Mouse (Mus musculus) telencephalon, adult 2 months (tissue): ENCODE results near the gene Acp6.

Experiments used
- DNase-seq: peaks from one replicate; pipeline ENCODE4 v3.0.0-alpha.2; 2011; ENCODE audit warnings: low read depth, low spot score

Acp6 gene

DNA sequence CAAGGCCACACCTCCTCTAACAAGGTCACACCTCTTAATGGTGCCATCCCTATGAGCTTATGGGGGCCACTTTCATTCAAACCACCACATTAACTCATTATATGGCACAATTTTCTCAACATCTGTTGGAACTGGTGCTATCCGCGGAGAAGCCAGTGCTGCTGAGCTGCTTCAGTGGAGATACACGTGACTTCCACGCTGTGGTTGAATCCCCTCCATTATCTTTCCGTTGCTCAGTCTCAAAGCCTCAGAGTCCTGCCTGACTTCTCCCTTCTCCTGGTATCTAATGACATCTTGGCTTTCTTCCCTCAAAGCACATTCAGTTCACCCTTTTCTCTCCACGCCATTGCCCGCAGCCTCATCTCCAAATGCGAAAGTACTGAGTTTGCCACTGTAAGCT is 38.0 kb downstream of the Acp6 start:
- no peak for DNase-seq

- DNase-seq: peak; percentile 21
Measured at GRCm38 (mm10) chr3:97199261-97199660, 40.7 kb downstream of the Acp6 start.

DNA sequence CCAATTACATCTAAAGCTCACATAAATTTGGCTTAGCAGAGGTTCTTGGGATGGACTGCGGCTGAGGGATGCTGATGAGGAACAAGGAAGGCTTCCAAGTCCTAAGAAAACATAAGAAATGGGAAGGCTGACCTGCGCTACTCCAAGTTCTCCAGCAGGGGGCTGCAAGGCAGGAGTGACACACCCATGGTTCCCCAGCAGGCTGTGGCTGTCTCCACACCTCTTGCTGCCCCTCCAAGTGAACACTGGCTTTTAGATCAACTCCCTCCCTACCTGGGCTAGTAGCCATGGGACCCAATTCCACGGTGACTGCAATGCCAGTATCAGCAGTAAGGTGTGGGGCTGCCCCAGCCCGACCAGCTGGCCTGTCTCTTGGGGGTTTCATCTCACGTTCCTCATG is 43.4 kb downstream of the Acp6 start:
- DNase-seq: peak; percentile 22

DNA sequence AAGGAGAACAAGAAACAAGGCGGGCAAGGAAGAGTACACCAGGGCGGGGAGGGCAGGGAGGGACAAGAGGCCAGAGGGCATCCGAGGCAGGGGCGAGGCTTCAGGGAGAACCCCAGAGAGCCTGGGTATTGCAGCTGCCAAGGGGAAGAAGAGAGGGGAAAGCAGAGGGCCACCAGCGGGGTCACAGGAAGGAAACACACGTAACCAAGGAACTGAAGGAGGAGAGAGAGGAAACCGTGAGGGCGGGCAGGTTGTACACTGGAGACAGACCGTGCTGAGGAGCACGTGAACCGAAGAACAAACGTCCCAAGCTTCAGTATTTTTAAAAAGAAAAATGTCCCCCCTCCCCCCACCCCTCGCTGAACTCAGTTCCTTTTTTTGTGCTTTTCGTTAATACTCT is 45.3 kb downstream of the Acp6 start:
- no peak for DNase-seq

DNA sequence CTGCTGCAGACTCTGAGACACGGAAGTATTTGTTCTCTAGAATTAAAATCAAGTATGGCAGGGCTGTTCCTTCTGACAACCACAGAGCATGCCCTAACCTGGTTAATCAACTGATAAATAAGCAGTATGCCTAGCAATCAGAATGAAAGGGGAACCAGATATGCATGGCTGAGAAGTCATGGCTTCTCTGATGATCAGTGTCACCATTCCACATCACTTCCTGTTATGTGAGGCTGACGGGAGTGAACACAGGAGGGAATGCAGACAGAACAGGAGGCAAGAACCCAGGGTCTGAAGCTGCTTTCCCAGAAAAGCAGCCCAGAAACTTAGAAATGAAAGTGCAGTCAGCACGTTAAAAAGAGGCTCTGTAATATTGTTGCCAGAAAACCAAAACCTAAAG is 47.9 kb downstream of the Acp6 start:
- no peak for DNase-seq

DNA sequence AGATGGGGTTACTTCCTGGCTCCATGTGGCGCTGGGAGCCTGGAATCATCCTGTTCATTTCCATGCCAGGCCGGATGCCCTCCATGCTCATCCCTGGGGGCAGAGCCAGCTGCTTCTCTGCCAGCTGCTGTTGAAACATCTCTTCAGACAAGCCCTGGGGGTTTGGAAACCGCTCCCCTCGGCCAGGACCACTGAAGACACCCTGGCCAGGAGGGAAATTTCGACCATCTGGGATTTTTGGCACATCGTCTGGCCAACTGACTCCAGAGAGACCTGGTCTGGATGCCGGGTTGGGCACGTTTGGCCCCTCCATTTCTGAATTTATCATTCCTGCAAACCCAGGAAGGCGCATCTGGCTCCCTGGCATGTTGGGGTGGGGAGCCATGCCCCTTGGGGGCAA is 50.8 kb downstream of the Acp6 start:
- no peak for DNase-seq

- DNase-seq: no peak
Measured at GRCm38 (mm10) chr3:97211177-97211576, 52.6 kb downstream of the Acp6 start.

- DNase-seq: no peak
Measured at GRCm38 (mm10) chr3:97213871-97214270, 55.3 kb downstream of the Acp6 start.

DNA sequence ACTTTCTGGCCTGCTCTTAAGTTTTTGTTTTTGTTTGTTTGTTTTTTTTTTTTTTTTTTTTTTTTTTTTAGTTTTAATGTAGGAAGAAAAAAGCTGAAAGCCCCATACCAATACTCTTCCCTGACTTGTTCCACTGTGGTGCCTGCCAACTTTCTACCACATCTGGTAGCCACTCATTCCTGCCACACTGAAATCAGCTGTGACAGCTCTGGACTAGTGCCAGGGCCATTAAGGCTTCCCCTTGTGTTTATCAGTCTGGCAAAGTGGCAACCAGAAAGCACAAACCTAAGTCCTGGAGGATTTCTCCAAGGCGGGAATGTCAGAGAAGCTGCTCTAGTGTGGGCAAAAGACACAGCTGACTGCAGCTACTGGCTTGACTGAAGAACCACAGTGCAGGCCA is 55.9 kb downstream of the Acp6 start:
- DNase-seq: no peak

GRCm38 (mm10) chr3:97215526-97215925 is 56.9 kb downstream of the Acp6 start:
- DNase-seq: no peak

GRCm38 (mm10) chr3:97223261-97223660 is 64.7 kb downstream of the Acp6 start:
- DNase-seq: no peak

GRCm38 (mm10) chr3:97225231-97225630 is 66.7 kb downstream of the Acp6 start:
- no peak for DNase-seq

DNA sequence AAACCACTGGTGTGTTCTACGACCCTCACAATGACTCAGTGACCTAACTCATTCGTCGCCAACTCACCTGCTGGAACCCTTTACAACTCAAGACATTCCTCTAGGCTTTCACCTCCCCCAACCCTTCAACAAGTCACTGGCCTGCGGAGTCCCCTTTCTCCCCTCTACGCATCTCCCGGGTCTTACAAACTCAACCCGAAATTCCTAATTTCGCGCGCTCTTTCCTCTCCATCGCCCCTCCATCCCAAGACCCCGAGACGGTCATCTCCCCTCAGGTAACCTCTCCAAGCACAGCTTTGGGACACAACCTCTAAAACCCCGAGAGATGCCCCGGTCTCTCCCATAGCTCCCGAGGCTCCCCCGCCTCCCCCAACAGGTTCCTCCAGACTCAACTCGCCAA is 68.1 kb downstream of the Acp6 start:
- no peak for DNase-seq
